Mouse (Mus musculus) cerebellum, adult 8-10 months (tissue): ENCODE data around the gene Plppr3.

Experiments used
- DNase-seq: peaks from one replicate; pipeline ENCODE4 v3.0.0; 2022

The Plppr3 gene

GRCm38 (mm10) chr10:79815671-79816494, 58.6 kb downstream of the Plppr3 start:
- DNase-seq, result no peak

DNA sequence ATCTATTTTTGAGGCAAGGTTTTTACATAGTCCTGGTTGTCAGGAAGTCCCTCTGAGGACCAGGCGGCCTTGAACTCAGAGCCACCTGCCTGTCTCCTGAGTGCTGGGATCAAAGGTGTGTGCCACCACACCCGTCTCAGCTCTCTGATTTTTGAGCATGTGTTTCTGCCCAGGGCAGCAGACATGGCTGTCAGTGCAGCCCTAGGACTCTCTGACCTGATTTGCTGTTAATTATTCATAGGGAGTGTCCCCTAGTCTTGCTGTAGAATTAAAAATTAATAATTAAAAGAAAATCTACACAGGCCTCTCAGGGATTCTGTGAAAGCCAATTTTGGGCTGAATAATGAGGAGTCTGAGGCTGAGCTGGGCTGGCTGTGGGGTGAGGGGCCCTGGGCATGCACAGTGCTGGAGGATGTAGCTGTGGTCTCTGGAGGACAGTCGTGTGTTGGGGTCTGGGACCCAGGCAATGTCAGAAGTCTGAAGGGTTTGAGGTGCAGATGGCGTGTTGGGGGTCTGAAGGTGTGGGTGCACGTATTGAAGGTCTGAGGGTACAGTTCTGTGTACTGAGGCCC, 60.1 kb downstream of the Plppr3 start:
- no peak for DNase-seq

DNA sequence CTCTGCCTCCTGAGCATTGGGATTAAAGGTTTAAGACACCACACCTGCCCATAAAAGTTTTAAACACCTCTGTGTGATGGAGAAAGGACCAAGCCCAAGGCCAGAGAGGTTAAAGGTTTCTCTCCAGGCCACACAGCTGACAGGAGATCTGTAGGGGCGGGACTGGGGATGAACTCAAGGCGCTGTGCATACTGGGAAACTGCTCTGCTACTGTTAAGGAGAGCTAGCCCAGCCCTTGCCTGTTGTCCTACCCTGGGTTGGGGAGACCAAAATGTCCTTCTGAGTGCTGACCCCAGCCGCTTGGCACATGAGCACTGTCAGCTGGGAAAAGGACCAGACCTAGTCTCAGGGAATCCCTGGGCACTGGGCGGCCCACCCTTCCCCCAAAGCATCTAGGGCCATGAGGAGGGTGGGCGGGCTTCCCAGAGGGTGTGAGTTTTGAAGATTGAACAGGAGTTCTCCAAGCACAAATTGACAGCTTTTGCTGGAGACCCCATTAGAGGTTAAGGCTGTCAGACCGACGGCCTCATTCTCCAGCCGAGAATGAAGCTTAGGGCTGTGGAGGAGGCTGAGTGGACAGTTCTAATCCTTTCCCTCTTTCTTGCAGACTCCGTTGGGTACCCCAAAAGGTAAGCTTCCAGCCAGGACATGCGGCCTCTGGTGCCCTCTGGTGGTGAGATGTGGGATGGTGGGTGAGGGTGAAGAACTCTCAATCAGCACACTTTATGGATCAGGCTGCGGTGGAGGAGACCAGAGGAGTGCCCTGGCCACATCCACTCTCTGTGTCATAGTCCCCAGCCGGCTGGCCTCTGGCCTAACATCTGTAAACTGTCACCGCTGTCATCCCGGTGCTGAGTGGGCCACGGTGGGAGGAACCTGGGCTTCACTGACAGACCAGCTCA, 62.4 kb downstream of the Plppr3 start:
- DNase-seq, result peak; percentile 92
